Mouse (Mus musculus): ENCODE measurements around the gene Tmeff1.

The Tmeff1 gene

DNA sequence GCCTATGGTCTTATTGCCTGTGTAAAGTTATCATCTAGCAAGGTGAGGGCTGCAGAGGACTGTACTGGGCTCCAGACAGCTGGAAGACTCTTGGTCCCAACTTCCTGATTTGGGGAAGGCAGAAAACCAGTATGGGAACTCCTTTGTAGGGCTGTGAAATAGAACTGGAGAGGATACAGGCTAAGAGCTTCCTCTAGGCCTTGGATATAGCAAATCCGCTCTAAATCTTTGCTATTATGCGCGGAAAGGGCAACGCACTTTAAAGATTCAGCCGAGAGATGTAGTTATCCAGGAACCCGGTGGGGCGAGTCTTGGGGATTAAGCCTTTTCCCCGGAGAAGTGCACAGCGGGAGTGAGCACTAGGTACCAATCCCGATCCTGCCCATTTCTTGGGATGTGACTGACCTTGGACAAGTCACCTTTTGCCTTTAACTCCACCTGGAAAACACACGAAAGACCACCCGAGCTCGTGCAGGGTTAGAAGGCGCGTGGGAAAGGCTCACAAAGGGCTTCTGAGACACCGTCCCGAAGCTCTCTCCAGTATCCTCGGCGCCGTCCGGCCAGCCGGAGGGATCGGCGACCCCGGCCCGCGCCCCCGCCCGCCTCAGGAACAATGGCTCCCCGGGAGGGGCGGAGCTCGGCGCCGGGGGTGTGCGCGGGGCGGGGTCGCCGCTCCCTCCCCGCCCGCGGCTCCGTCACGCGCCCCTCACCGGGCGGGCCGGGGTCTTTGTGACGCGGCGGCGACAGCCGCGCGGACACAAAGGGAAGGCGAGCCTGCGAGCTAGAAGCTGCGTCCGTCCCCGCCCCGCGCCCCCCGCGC lies at the start of gene Tmeff1:
Gene Tmeff1 (plus strand): TSS at position 754 of the 820 bp plus-strand sequence.
- DNase-seq, result peak; percentile 54

DNA sequence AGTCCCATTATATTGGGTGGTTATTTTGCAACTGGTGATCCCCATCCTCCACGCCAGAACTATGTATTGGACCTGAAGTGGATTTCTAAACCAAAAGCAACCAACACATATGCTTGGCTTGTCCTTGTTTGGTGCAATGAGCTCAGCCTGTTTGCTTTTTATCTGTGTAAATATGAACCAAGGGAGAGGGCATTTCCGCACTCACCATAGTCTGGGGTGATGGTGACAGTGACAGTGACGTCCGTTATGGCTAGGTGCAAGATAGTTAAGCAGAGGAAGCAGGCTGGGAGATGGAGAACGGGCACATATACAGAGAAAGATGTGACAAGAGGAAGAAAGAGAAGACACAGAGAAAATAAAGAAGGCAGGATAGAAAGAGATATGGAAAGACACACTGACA lies 48.7 kb upstream of the Tmeff1 start:
- no peak for DNase-seq

DNA sequence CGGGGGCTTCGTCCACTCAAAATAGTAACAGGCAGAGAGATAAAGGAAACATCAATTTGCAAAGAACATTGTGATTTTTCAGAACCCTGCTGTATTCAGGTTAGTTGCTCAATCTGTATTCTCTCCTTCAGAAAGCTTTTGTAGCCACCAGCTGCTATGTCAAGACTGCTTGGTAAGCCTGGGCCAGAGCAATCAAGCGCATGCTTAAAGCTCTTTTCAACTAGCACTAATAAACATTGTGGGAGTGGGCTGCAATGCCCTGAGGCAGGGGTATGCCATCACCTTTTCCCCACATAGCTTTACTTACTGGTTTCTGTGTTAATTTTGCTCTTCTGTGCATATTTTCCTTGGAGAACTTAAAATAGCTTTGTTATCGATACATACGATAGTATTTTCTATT lies 48.0 kb upstream of the Tmeff1 start:
- no peak for DNase-seq

DNA sequence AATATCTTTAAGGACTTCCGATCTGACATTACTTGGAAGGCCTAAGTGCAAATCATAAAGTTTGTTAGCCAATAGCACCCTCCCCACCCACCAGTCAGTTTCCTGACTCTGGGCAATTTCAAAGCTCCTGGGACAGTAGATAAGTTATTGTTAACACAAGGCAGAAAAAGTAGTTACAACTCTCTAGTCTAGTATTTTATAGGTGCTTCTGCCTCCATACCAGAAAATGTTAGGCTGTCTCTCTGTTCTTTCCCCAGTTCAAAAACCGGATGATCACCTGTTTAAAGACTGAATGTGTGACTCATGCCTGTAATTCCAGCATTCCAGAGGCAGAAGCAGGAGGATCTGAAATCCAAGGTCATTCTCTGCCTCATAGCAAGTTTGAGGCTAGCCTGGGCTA lies 46.4 kb upstream of the Tmeff1 start:
- no peak for DNase-seq

DNA sequence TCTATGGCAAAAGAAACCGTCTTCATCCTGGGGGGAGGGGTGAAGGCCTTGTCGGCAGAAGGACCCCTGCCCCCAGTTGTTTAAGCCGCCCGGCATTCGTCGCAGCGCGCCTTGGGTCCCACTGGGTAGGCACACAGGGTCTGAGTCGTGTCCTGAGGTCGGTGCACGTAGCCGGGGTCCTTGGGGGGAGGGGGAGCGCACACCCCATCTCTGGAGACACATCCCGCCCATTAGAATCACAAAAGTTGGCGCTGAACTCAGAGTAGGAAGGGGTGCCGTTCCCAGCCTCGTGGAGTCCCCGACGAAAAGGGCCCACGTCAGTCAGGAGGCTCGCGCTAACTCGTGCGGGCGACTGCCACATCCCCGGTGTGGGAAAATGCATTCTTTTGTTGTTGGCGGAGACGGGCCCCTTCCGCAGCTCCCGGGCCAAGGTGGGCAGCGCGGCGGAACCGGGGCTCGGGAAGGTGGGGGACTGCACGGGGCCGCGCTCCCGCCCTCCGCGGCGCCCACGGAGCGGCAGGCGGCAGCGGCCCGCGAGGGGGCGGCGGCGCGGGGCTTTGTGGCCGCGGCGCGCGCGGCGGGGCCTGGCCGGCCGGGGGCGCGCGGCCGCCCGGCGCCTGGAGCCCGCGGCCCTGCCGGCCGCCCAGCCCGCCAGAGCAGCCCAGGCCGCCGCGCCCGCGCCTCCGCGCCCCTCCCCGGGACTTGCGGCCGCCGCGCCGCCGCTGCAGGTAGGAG lies 45.0 kb upstream of the Tmeff1 start, which contains the start of gene Msantd3:
Gene Msantd3 (plus strand): TSS at position 95 of the 735 bp plus-strand sequence.
- peak; percentile 75 for DNase-seq

DNA sequence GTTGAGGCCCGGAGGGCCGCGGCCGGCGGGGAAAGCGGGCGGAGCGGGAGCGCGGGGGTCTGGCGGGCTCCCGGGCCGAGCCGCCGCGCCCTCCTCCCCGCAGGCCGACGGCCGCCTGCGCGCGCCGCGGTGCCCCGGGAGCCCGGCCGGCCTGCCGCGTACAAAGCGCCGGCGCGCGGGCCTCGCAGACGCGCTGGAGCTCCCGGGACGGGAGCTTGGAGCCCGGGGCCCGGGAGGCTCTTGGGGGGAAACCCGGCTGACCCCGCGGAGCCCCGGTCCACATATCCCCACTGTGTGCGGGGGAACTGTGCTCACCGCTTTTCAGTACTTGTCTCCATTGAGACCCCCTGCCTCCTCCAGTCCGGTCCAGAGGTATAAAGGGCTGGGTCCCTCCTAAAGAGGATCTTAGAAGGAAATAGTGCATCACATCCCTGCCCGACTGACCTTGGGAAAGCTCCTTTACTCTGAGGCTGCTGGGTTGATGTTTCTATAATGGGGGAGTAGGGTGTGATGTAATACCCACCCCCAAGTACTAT lies 44.3 kb upstream of the Tmeff1 start:
- peak; percentile 25 for DNase-seq

DNA sequence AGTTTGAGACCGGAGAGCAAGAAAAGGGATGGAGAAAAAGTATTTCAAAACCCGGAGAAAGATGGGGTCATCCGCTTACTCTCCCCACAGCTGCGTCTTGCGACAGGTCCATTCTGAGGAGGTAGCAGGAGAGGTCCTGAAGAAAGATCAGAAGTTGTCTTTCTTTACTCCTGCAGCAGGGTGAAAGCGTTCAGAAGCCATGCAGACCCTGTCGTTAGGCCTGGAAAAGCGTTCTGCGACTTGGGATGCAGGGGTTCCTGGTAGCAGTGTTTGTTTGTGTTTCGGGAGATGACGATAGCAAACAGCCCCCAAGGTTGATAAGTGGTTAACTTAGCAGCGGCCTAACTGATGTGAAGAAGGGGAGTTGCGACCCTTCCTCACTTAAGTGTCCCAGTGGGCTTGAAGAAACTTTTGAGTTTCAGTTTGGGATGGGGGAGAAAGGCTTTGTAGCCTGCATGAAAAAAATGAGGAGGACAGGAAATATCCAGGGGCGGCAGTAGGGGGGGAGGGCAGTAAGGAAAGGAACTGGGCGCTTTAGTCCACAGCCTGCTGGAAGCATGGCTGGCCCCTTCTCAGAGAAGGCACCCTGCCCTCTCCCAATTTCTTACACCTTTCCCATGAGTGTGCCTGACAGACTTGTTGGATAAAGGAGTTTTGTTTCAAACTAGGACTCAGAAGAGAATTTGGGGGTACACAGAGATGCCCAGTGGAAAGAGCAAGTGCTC lies 43.3 kb upstream of the Tmeff1 start:
- DNase-seq, result peak; percentile 36

DNA sequence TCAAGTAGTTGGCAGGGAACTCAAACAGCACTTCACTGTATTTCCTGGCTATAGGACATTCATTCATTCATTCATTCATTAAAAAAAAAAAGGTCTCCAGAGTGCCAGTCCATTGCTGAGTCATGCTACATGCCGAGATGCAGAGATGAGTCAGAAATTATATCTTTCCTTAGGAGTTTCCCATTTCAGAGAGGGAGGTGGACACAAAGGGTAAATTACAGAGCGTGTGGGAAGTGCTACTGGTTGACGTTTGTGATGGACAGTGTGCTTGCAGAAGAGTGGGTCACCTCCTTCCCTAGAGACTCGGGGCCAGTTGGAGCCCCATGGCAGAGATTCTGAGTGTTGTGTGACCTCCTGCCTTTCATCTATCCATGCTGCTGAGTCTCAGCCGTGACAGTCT lies 42.6 kb upstream of the Tmeff1 start:
- no peak for DNase-seq

DNA sequence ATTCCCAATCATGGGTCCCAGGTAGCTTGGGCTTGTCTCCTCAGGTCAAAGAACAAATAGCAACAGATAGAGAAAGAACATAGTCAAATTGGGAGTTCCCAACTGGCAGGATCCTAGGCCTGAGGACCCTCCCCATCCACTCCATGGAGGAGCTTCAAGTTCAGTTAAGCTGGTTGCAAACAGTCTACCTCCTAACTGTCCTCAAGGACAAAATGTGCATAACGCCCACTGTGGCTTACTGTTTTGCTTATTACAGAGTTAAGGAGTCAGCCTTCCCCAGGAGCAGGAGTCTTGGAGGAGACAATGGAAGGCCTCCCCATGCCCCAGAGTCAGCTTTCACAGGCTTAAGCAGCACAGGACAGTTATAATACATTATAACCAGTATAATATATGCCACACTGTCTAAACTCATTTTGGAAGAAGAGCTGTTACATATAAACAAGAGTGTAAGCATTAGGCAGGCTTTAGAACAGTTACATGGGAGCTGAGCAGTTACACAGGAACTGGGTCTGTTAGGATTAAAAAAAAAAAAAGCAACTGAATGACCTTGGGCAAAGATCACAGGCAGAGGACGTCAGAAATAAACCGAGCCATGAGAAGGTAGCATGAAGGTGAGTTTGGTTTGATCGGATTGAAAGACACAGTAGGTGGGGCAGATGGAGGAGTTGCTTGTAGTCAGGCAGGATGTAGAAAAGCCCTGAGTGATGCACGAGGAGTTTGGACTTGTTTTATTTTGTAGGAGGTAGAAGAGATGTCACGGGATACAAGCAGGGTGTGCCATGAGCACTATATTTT lies 41.7 kb upstream of the Tmeff1 start:
- no peak for DNase-seq

DNA sequence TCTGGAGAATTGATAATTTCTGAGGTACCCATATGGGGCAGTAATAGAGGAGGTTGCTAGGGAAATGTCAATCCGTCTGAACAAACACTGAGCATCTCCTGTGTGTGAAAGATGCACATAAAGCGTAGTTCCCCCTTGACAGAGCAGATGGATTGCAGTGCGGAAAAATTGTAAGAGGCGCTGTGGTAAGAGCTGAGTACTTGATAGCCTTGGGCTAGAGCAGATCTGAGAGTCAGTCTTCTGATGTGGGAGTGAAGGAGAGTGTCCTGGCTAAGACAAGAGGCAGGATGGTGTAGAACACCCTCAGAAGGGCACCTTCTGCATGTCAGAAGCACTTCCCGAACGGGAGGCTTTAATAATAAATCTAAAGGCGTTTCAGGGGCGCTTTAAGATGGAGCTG lies 40.8 kb upstream of the Tmeff1 start:
- no peak for DNase-seq

DNA sequence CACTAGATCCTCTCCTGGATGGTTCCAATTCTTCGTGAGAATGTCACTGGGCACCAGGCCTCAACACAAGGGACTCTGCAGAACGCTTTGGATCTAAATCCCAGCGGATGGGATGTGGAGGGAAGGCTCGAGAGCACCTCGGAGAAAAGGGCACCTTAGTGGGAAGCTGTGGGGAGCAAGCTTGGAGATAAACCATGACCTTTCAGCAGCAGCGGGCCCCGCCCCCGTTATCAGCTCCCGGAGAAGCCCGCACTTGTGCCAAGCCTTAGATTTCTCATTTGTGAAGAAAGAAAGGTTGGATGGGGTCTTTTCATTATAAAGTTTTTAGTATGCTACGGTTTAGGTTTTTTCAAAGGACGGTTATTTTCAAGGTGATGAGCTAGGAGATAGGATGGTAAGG lies 39.0 kb upstream of the Tmeff1 start:
- no peak for DNase-seq

DNA sequence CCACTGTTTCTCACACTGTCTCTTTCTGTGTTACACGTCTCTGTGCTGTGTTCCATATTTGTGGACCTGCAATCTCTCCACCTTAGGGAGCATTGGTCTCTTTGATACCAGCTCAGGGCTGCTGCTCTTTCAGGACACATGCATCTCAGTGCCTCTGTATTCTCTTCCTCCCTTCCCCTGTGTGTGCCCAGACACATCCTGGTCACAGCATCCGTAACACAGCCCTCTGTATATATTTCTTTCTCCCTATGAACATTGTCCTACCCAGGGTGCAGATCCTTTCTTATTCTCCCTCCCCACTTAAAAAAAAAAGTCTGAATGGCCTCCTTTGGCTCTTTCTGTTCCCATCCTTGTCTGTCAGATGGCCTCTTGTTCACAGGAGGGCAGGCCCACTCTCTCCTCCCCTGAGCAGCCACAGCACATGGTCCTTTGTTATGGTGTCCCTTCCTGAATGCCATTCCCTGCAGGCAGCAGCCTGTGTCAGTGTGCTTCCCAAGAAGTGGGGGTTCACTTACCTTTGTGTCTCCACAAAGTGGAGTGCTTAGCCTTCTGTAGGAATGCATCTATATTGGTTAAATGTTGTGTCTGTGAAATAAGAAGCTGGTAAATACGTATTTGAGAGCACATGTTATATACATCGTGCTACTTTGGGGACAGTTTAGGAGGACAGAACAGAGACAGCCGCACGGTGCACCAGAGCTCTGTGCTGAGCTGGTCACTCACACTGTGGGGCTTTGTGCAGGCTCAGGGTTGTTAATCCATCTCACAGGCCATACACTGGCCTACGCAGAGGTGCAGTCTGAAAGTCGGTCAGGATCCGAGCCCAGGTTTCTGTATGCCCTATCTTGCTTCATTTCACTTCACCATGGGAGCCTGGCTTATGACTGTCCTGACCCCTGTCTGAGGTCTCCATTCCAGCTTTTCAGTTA lies 38.1 kb upstream of the Tmeff1 start:
- no peak for DNase-seq

DNA sequence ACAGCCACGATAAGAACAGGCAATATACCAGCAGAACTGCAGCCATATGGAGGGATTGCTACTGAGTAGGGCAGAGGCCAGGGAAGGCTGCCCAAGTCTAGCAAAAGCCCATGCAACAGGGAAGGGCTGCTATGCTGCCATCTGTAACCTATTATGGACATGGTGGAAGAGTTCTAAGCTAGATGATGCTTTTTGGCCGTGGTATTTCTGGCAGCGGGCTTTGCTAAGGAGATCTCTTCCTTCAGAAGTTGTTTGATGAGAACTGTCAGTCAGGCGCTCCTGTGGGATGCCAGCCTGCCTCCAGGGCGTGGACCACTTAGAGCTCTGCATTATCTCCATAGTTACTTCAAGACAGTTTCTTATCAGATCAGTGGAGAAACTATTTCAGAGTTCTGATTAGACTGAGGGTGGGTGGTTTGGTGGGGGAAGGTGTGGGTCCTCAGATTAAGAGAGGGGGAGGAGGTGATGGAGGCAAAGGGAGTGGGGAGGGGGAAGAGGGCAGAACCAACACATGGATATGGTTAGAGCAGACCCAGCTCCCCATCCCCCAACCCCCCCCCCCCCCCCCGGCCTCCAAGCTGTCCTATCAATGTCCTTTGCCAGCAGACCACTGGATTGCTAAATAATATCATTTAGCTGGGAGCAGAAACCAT lies 36.5 kb upstream of the Tmeff1 start:
- DNase-seq, result no peak

DNA sequence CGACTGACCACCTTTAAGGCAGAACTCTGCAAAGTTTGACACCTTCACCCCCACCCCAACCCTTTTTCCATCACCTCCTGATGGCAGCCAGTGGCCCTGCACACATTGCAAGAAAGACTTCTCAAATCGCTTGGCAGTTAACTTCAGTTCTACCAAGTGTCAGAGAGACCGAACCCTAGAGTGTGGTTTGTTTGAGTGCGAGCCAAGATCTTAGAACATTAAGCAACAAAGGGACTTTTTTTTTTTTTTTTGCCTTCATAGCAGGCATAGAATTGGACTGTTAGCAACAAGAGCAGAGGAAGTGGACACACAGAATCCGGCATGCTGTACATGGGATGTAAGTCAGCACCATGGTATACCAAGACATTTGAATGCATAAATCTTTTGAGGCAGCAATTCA lies 35.3 kb upstream of the Tmeff1 start:
- peak; percentile 41 for DNase-seq

DNA sequence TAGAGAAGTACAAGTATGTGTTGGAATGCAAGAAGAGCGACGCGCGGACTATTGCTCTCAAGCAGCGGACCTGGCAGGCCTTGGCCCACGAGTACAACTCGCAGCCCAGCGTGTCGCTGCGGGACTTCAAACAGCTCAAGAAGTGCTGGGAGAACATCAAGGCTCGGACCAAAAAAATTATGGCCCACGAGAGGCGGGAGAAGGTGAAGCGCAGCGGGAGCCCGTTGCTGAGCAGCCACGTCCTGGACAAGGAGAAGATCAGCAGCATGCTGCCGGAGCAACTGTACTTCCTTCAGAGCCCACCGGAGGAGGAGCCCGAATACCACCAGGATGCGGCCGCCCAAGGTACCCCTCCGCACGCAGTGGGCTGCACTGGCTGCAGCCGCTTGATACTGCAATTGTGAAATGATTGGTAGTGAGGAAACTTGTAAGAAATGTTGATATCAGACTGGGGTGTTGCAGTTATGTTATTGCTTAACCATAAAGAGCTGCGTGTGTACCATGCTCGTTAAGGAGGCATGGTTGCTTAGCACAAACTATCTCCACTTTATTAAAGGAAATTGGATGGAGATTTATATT lies 32.4 kb upstream of the Tmeff1 start:
- no peak for DNase-seq

DNA sequence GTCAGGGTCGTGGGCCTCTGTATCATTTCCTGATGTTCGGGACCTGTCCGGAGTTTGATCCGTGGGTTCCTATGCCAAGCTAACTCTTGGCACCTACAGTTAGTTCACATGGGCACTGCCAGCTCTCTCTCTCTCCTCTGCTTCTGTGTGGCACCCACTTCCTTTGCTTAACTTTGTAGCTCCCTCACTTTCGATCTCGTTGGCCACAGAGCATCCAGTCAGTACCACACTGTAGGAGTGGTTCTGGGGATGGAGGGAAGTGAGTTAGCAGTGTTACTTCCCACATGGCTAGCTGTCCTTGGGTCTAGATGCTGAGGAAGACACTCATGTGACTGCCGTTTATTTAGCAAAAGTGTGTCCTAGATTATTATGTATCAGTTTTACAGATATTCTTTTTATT lies 30.8 kb upstream of the Tmeff1 start:
- no peak for DNase-seq

DNA sequence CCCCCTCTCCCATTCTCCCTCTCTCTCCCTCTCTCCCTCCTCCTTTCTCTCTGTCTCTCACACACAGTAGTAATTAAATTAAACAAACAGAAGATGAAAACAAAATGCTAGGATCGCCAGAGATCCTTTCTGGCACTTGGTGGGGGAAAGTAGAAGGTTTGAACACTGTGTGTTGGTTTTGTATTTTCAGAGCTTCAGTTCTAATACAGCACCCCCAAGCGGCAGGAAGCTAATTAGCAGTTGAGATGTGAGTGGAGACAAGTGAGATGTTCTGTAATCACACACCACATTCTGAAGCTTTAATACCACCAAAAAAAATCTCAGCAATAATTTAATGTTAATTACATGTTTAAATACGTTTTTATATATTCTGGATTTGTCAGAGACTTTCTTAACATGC lies 29.2 kb upstream of the Tmeff1 start:
- peak; percentile 72 for DNase-seq

DNA sequence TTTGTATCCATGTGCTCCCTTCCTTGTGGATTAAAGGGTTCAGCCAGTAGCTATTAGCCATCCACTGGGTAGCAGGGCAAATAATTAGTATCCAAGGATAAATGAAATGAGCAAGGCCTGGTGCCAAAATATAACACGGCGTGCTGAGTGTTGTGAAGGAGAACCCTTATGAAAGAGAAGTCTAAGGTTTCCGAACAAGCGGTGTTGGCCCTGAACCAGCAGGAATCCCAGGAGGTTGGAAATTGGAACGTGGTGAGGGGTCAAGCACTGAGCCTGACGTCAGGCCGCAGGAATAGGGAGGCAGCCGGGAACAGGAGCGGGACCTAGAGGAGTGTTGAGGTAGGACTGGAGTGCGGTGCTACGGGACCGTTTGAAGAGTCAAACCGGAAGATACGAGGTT lies 25.3 kb upstream of the Tmeff1 start:
- DNase-seq, result no peak

DNA sequence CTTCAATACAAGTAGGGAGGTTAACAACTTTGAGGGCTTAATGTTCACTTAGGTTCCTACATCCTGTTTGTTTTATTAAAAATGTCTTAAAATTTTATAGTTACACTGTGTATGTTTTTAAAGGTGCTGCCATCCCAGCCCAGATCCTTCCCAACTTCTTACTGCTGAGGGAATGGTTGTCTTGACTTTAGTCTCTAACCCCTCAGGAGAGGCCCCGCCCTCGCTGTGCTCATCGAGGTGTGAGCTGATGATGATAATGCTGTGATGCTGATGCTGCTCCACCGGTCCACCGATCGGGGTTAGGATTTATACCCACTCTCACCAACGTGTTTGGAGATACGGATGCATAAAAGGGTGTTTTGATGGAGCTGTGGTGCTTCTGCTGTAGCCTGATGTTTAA lies 23.1 kb upstream of the Tmeff1 start:
- DNase-seq, result no peak

DNA sequence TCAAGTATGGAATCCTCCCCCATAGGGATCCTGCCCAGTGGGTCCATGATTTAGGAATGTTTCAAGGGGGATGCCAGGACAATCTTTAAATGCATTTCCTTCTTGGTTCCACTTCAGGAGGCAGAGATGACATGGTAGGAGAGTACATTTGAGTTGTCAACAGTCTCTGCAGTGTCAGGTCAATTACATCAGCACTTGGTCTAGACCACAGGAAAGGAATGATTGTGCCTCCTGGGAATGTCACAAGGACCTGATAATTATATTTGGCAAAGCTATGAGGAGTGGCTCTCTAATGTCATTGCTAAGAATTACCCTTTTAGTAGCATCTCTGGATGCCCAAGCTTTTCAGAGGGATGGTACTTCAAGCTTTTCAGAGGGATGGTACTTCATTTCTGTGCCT lies 20.0 kb upstream of the Tmeff1 start:
- no peak for DNase-seq
